Mouse (Mus musculus) natural killer cell, adult 2 months (primary cell): ENCODE measurements at regions not wholly inside any gene's neighbourhood (a gene's known extent, or its start where the extent isn't known, plus 50 kb on each side); places are given as distances from the start of the nearest gene placed in this dataset.

ENCODE experiments used
- DNase-seq, 2 experiments: peaks; one replicate each; pipeline ENCODE4 v3.0.0; 2022; ENCODE audit warnings: low spot score in 2 of 2

DNA sequence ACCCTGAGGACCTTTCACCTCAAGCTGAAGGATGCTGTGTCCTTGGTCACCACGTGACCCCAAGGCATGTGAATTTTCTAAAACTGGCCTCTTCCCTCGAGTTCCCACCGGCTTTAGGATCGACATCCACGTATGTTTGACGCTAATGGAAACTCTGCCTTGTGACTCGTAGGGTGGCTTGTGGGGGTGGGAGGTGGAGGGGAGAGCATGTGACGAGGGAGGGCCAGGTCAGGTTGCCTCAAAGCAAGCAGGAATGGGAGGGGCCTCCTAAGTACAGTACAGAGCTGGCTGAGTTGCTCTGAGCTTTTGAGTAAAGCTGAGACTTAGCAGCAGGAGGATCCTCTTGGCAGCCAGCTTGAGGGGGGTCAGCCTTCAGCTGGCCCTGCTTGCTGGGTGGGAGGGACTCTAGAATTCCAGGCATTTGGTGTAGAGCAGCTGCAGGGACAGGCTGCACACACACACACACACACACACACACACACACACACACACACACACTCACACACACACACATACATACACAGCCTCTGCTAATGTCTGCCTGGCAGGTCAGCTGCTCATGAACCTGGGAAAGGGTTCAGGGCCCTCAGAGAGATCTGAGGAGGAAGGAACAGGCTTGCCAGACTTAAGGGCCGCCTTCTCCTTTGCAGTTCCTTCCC is 78.5 kb downstream of the Sik1 start:
- DNase-seq = no peak

DNA sequence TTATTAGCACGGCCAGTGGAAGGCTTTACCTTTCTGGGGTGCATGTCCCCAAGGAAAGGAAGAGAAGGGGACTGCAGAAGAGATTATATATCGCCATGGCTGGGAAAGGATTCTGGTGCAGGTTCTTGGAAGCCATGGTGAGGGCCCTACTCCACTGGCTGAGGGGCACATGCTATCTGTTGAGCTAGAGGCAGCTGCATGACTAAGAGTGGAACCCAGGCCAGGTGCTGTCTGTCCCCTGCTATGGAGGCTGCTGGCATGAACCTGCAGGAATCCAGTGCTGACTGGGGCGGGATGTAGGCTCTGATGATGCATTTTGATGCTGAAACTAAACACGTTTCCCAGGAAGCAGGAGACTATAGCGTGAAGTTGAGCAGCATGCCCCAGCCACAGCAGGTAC is 77.9 kb downstream of the Sik1 start:
- no peak for DNase-seq

DNA sequence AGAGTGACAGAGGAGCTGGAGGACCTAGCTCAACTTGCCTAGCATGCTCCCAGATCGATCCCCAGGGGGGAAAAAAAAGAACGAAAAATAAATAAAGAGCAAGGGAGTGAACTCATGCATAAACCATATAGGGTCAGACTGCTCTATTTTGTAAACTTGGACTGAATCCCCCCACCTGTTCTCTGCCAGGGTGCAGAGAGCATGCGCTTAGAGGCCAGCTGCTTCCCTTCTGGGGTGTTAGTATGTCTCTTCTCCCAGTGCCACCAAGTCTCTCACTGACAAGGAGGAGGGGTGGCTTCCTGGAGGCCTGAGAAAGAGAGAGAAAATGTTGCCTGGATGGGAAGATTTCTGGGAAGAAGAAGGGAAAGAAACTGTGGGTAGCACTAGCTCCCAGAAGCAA is 76.1 kb downstream of the Sik1 start:
- DNase-seq = no peak

DNA sequence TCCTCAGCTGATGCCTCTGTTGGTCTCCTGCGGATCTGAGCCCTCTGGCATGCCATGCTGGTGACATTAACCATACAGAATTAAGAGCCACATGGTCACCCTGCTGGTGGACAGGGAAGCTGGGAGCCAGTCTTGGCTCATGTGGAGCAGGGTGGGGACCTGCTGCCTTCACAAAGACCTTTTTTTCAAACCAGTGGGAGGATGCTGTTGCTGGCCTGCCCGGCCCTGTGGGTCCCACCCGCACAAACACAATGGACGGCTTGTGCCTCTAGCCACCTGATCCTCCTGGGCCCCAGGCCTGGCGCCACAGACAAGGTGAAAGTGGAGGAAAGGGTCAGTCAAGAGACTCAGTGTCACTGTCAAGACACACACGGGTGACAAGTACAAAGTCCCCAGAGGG is 73.4 kb downstream of the Sik1 start:
- no peak for DNase-seq

DNA sequence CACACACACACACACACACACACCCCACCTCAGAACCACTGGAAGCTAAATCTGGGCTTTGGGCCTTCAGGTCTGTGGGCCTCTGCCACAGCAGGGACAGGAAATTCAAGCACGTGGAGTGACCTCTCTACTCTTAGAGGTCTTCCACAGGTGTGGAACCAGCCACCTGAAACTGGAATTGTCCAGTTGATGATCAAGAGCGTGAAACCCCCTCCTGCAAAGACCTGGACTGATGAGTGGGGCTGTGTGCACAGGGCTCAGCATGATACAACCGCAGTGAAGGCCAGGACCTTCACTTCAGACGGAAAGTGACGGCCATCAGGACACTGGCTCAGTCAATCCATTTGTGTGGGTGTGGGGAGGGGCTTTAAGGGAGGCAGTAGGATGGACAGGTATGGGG is 72.5 kb downstream of the Sik1 start:
- DNase-seq = no peak

DNA sequence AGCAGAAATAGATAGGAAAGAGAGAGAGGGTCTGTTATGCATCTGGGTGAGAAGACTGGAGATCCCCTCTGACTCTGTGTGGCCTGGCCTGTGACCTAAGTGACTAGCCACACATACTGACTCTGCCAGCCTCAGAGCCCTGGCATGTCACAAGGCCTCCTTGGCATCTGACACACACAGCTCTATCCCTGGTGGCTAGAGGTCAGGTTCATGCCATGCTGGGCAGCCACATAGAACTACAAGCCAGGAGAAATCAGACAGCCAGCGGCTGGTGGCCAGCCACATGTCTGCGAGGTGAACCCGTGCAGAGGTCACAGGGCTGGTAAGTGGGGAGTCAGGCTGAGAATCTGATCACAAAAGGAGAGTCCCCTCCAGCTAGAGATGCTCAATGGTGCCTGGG is 67.3 kb downstream of the Sik1 start:
- peak; percentile 45 to 50 for DNase-seq

DNA sequence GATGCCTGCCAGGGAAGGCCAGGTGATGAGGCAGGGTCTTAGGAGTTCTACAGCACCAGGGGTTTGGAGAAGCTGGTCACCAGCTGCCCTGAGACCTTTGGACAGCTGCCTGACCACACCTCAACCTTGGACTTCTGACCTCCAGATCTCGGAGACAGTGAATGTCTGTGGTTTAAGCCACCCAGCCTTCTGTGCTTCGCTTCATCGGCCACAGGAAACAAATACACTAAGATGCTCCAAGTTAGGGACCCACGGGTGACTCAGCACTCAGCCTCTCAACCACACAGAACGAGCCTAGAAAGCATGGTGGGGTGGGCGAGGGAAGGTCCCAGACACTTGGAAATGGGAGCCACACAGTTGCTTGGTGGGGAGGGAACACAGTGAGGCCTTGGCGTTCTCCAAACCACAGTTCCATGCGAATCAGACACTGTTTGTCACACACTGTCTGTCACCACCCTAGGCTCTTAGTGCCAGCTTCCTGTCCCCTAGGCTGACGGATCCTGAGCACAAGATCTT is 66.5 kb downstream of the Sik1 start:
- DNase-seq = peak; percentile 64 to 70

DNA sequence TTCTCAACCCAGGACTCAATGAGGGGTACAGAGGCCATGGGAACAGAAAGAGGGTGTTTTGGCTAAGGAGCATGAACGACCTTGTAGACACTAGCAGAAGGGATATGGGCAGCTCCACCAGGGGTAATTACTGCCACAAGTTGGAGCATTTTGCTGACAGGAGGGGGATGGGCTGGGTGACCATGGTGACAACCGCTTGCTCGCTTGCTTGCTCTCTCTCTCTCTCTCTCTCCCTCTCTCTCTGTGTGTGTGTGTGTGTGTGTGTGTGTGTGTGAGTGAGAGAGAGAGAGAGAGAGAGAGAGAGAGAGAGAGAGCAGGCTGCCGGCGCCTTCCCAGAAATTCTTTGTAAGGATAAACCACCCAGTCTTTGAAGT is 65.7 kb downstream of the Sik1 start:
- DNase-seq = peak; percentile 39 to 44

DNA sequence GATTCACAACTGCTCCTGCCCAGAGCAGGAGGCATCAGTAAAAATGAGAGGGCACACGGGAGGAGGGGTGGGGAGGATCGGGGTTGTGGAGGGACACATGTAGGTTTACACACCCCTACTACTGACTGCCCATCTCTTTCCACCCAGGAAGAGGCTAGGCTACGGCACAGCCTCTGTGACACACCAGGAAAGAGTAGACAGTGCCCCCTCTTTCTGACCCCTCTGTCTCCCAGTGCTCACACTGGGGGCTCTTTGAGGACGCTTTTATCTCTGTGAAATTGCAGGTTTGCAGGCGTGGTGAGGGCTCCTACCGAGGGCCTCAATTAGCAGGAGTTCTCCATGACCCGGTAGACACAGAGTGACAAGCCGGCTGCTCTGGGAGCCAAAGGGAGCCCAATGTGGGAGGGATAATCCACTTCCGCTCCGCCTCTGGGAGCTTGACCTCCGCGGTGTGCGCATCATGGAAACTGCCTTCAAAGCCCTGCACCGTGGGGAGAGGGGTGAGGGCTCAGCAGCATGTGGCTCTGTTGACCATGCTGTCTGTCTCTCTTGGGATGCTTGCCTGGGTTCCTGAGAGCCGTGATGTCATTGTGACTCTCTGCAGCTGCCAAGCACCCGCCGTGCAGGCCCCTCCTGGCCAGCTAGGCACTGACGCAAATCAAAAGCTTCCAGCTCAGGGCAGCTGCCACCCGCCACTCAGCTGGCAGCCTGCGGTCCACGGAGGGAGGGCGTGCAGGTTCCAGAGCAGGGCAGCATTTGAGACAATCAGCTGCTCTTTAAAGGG is 65.1 kb downstream of the Sik1 start:
- DNase-seq = peak; percentile 57 to 76

DNA sequence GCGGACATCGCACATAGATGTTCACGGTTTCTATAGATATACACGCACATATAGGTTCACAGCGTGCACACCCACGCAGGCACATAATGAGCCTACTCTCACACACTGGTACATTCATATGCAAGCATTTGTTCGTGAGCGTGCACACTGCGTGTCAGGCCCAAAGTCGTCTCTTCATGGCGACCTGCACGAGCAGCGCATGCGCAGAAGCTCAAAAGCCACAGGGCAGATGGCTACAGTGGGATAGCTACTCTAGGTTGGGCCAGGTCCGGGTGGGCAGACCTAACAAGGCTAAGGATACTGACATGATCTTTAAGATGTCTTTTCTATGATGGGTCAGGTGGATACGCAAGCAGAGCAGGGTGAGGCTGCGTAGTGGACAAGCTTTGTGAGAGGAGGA is 63.9 kb downstream of the Sik1 start:
- DNase-seq = no peak

DNA sequence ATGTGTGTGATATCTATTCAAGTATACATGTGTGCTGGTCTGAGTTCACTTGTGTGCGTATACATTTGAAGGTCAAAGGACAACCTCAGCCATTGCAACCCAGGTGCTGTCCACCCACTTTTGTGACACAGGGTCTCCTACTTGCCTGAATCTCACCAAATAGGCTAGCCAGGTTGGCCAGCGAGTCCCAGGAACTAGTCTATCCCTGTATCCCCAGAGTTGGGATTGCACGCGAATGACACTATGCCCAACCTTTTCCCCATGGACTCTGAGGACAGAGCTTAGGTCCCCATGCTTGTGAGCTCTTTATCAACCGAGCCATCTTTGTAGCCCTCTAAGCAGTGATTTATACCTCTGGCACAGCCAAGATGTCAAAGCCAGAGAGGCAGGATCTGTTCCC is 62.6 kb downstream of the Sik1 start:
- no peak for DNase-seq

DNA sequence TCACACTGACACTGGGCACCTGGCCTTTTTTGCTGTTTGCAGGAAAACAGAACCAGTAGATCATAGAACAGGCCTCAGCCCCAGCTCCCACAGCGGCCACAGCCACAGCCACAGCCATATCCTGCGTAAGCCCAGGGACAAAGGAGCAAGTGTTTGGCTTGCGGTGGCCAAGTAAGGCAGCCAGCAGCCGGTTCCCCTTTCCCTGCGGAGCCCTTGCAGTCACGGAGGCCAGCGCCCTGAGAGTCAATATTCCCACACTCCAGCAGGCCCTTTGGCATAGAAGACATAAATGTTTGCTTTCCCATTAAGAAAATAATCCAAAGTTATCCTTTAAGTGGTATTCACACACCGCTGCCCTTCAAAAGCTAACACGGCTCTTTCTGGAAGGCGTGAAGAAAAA is 62.1 kb downstream of the Sik1 start:
- DNase-seq = no peak

DNA sequence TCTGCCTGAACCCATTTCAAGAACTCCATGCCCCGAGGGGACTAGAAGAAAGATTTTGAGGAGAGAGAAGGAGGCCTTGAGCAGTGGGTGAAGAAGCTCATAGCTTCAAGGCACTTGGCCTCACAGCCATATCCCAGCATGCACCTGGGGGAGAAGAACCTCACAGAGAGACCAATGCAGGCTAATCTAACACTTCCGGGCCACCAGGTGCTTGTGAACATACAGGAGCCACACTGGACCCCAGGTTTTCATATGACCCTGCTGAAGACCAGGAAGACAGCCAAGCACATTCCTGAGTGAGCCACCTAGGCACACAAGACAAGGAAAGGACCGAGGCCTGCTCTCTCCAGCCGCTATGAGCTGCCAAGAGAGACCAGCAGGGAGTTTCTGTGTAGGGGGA is 61.6 kb downstream of the Sik1 start:
- no peak for DNase-seq
